Mouse (Mus musculus): Measurements from ENCODE around the gene Sprr2j-ps. TPM values are rescaled to one million over a fixed set of nuclear protein-coding genes. Genes with fewer than 3 reads are reported as not detected.

Gene Sprr2j-ps
- polyA plus RNA-seq (2012; rRNA removed), result not detected in 2 replicates

DNA sequence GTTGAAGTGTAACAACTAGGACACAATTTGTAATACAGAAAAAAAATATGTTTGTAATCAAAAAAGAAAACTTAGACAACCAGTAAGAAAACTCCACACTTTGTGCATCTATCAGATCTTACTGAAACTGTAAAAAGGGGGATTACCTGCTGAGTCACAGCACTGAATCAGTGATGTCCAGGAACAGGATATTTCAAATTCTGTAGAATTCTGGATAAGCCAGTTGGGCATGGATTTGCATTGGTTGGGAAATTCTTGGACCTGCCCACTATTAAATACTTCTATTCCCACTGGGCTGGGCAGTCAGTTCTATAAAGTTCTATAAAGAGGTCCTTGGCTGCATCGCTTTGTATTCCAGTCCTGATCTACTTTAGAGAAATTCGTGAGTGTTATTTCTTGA is at the start of gene Sprr2j-ps:
Sprr2j-ps (plus strand) TSS at position 301 of the 400 bp plus-strand sequence.
- no peak for DNase-seq (ENCODE audit: low spot score)

DNA sequence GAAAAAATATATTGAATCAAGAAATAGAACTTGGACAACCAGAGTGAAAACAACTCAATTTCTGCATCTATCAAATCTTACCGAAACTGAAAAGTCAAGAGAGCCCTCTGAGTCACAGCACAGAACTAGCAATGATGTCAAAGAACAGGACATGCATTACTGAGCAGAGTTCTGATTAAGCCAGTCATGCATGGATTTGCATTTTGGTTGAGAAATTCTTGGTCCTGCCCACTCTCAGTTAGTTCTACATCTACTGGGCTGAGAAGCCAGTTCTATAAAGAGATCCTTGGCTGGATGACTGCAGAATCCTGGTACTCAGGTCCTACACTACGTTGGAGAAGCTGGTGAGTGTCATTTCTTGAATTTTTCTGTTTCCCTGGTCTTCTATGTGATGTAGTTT is 44.3 kb upstream of the Sprr2j-ps start:
- DNase-seq (ENCODE audit: low spot score), result no peak

DNA sequence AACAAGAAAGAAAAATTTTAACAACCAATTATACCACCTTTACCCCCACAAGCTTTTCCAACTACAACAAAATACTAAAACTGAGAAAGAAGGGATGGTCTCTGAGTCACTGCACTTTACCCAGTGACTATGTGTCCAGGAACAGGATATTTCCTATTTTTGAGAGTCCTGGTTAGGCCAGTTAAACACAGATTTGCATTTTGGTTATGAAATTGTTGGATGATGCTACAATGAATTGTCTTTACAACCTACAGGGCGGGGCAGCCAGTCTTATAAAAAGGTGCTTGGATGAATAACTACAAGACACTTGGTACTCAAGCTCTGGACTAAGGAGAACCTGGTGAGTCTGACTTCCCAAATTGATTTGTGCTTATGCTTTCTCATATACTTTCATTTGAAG is 32.5 kb upstream of the Sprr2j-ps start, which contains the start of gene Sprr2h:
Sprr2h (plus strand) TSS at position 301 of the 400 bp plus-strand sequence.
- DNase-seq (ENCODE audit: low spot score), result no peak

DNA sequence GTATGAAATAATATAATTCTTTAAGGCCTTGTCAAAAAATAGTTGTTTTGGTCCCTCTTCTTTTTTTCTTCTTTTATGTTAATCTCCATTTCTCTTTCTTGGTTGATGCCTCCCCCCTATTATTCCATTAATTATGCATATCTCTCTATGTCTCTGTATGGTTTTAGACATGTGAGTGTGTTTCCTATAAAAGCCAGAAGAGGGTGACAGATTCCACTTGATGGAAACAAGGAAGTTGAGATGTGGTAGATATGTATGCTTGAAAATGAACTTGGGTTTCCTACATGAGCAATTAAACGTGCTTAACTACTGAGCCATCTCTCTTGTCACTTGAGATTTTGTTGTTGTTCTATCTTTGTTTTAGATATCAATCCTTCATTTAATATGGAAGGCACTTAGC is 23.6 kb upstream of the Sprr2j-ps start:
- no peak for DNase-seq (ENCODE audit: low spot score)

DNA sequence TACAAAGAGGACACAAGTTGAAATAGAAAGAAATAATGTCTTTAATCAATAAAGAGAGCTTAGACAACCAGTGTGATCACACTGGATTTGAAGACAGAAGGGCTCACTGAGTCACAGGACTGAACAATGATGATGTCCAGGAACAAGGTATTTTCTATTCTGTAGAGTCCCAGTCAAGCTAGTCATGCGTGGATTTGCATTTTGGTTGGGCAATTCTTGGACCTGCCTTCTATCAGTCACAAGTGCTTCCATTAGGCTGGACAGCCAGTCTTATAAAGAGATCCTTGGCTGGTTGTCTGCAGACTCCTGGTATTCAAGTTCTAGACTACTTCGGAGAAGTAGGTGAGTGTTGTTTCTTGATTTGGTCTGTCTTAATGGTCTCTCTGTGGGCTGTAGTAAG is 10.2 kb upstream of the Sprr2j-ps start, which contains the start of gene Sprr2i:
Sprr2i (plus strand) TSS at position 301 of the 400 bp plus-strand sequence.
- DNase-seq (ENCODE audit: low spot score), result no peak

DNA sequence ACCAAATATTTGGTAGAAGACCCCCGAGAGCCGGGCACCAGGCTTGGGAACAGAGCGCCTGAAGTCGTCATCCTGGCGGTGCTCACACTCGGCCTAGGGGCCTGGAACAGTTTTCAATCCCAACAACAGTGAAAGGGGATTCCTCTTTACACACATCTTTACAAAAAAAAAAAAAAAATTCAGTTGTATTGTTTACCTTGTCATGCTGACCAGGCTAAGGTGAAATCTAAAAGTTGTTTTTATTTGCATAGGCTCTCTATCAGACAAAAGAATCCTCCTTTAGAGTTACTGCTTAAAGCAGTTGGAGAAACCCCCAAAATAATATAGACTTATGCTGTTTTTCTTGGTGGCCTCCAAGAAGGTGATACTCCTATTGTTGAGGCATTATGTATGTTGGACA is 11.4 kb downstream of the Sprr2j-ps start, which contains the start of gene Gm9774:
Gm9774 (minus strand) TSS at position 101 of the 400 bp plus-strand sequence.
- no peak for DNase-seq (ENCODE audit: low spot score)

DNA sequence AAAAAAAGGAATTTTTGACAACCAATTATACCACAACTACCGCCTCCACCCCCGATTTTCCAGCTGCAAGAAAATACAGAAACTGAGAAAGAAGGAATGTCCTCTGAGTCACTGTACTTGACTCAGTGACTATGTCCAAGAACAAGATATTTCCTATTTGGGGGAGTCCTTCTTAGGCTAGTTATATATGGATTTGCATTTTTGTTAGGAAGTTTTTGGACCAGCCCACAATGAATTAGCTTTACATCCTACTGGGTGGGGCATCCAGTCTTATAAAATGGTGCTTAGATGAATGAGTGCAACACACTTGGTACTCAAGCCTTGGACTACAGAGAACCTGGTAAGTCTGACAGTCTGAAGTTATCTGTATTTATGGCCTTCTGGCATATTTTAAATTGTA is 14.4 kb downstream of the Sprr2j-ps start, which contains the start of gene Sprr2k:
Sprr2k (plus strand) TSS at position 301 of the 400 bp plus-strand sequence.
- DNase-seq (ENCODE audit: low spot score), result no peak

DNA sequence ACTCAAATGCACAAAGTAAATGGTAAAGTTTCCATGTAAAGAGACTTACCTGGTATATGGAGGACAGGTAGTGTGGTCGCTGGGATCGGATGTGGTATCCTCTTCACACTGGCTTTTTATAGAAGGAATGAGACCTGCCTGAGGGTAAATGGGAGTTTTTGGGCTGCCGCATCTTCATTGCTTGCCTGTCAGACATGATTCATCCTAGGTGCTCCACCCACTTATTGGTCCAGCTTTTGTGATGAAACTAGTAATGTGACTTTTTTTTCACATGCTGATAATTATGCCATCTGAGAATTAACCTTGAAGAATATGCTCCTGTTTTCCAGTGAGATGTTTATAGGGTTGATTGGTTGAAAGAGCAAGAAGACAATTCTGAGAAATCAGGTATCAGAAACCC is 20.8 kb downstream of the Sprr2j-ps start, which contains the start of gene Sprr1b:
Sprr1b (minus strand) TSS at position 101 of the 400 bp plus-strand sequence.
- no peak for DNase-seq (ENCODE audit: low spot score)

DNA sequence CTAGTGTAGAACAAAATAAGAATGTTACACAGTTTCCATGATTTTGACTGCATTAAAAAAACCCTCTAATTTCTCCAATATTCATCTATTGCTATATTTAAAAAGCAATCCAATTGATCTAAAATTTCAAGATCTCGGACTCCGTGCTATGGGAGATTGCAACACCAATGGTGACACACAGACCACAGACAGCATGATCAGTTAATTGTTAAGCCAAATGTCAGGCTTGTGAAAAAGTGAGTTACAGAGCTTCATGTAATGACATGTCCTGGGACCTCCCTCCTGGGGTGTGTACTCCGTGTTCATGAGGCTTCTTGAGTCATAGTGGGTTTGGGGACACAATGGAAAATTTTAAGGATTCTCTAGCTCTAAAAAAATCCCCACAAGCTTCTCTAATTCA is 22.3 kb downstream of the Sprr2j-ps start:
- DNase-seq (ENCODE audit: low spot score), result no peak

DNA sequence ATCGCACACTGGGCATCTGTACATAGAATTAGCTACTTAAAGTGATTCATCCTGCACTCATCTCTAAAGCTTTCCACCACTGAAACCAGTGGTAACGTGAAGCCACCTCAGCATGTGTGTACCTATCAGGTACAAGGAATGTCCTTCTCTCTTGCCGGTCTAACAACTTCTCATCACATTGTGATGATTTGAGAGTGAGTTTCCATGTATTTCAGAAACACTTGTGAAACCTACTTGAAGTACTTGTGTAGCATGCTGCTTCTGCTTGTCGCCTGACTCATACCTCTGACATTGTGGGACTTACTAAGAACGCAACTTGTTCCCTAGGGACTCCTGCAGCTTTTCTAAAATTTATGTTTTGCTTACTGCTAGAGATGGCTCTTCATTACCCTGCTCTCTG is 37.3 kb downstream of the Sprr2j-ps start:
- no peak for DNase-seq (ENCODE audit: low spot score)

DNA sequence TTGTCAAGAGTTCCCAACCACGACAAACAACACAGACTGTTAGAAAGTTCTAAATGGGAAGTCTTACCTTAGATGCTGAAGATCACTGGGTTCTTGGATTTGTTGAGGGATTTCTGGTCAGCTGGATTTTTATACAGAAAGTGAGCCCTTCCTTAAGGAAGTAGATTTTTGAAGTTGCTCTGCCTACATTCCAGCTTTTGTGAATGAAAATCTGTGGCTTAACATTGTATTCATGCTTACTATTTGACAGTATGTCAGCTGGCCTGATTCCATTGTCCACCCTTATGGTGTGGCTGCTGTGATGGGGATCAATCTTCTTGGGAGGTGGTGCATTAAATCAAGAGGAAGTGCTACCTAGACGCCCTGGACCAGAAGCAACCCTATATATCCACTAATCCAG is 40.7 kb downstream of the Sprr2j-ps start, which contains the start of gene Sprr3:
Sprr3 (minus strand) TSS at position 101 of the 400 bp plus-strand sequence.
- no peak for DNase-seq (ENCODE audit: low spot score)

DNA sequence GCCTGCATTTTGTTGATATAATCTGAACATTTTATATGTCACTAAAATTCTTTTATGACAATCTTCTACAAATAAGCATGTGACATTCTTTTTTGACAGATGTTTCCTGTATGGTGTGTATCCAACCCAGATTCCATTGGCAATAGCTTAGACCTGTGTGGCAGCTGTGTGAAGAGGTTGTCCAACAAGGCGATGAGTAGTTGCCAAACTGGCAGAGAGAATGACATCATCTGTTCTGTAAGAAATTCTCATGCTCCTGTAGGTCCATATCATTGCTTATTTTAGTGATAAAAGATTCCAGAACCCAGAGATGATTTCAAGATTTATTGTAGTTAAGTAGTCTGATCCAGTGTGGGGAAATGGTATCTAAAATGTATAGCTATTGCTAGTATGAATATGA is 48.7 kb downstream of the Sprr2j-ps start:
- no peak for DNase-seq (ENCODE audit: low spot score)

DNA sequence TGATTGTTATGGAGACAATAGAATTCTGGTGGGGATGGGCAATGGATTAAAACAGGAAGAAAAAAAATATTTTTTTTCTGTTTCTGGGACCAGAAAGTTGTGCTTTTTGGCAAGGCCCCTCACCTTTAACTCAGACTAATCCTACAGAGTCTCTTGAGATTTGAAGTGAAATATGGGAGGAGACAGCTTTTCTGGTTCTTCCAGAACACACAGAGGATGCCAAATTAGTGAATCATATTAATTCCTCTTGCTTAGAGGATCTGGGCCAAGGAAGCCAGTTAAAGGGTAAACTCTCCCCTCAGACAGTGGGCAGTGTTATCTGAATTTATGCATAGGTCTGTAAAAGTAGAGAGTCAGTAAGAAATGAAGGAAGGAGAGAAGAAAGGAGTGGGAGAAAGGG is 49.5 kb downstream of the Sprr2j-ps start:
- no peak for DNase-seq (ENCODE audit: low spot score)

Other genes with a start within 250 kb of the Sprr2j-ps start
- gene Sprr2a1, start 202.3 kb upstream of the Sprr2j-ps start, polyA plus RNA-seq (2012; rRNA removed), result 200 and 292 TPM in 2 replicates
- 14,912 and 26,019 TPM in 2 replicates for gene Sprr2a2, start 202.2 kb upstream of the Sprr2j-ps start, polyA plus RNA-seq (2012; rRNA removed)
- gene Sprr2a3, start 132.7 kb upstream of the Sprr2j-ps start, polyA plus RNA-seq (2012; rRNA removed), result 820 and 1,217 TPM in 2 replicates
- 0.19 TPM in 1 of 2 replicates, not detected in the other for gene Sprr2b, start 101.5 kb upstream of the Sprr2j-ps start, polyA plus RNA-seq (2012; rRNA removed)
- not detected in 2 replicates for gene Sprr2d, start 78.9 kb upstream of the Sprr2j-ps start, polyA plus RNA-seq (2012; rRNA removed)
- not detected in 2 replicates for gene Sprr2e, start 65.9 kb upstream of the Sprr2j-ps start, polyA plus RNA-seq (2012; rRNA removed)
- gene Sprr2f, start 52.9 kb upstream of the Sprr2j-ps start, polyA plus RNA-seq (2012; rRNA removed), result 2.6 and 2.8 TPM in 2 replicates
- not detected in 2 replicates for gene Sprr2h, start 32.4 kb upstream of the Sprr2j-ps start, polyA plus RNA-seq (2012; rRNA removed)
- not detected in 2 replicates for gene Sprr2i, start 10.1 kb upstream of the Sprr2j-ps start, polyA plus RNA-seq (2012; rRNA removed)
- gene Gm9774, start 11.3 kb downstream of the Sprr2j-ps start, polyA plus RNA-seq (2012; rRNA removed), result 9.5 and 10.7 TPM in 2 replicates
- not detected in 2 replicates for gene Sprr2k, start 14.5 kb downstream of the Sprr2j-ps start, polyA plus RNA-seq (2012; rRNA removed)
- gene Sprr1b, start 20.7 kb downstream of the Sprr2j-ps start, polyA plus RNA-seq (2012; rRNA removed), result not detected in 2 replicates
- gene Sprr3, start 40.6 kb downstream of the Sprr2j-ps start, polyA plus RNA-seq (2012; rRNA removed), result 0.17 and 0.18 TPM in 2 replicates
- 1,821 and 2,005 TPM in 2 replicates for gene Sprr1a, start 67.8 kb downstream of the Sprr2j-ps start, polyA plus RNA-seq (2012; rRNA removed)
- gene Sprr4, start 82.4 kb downstream of the Sprr2j-ps start, polyA plus RNA-seq (2012; rRNA removed), result not detected in 2 replicates
- not detected in 2 replicates for gene 2310046K23Rik, start 116.4 kb downstream of the Sprr2j-ps start, polyA plus RNA-seq (2012; rRNA removed)
- gene Ivl, start 155.7 kb downstream of the Sprr2j-ps start, polyA plus RNA-seq (2012; rRNA removed), result 233 and 291 TPM in 2 replicates
- 0.18 TPM in 1 of 2 replicates, not detected in the other for gene Smcp, start 170.9 kb downstream of the Sprr2j-ps start, polyA plus RNA-seq (2012; rRNA removed)
- not detected in 2 replicates for gene 2210017I01Rik, start 189.4 kb downstream of the Sprr2j-ps start, polyA plus RNA-seq (2012; rRNA removed)
- 1.2 and 1.3 TPM in 2 replicates for gene Lce6a, start 203.6 kb downstream of the Sprr2j-ps start, polyA plus RNA-seq (2012; rRNA removed)
- gene Lce1a1, start 230.2 kb downstream of the Sprr2j-ps start, polyA plus RNA-seq (2012; rRNA removed), result not detected in 2 replicates
- gene Lce1b, start 238.8 kb downstream of the Sprr2j-ps start, polyA plus RNA-seq (2012; rRNA removed), result not detected in 2 replicates

Measured in urinary bladder, adult 2 months (tissue).